Mouse (Mus musculus) brain, embryonic 14.5 days (tissue): ENCODE measurements around the gene Napsa.

Experiments used
- CTCF ChIP-seq: fragments of 200-500 bp; IDR thresholded peaks from 2 replicates; pipeline ENCODE4 v1.5.1; 2012; ENCODE audit warnings: inconsistent platforms, mild to moderate bottlenecking, moderate library complexity, borderline replicate concordance; ENCODE audit not compliant: insufficient read depth, insufficient read length; ENCODE audit errors: extremely low read depth
- POLR2A ChIP-seq: fragments of 200-500 bp; IDR thresholded peaks from 2 replicates; pipeline ENCODE4 v1.6.1; 2012; ENCODE audit warnings: mild to moderate bottlenecking, inconsistent platforms, borderline replicate concordance; ENCODE audit not compliant: poor library complexity, insufficient read depth, insufficient read length, severe bottlenecking; ENCODE audit errors: extremely low read depth

- no peak for TF ChIP-seq POLR2A
- TF ChIP-seq CTCF, result no peak
These were observed 20.9 kb upstream of the Napsa start for GRCm38 (mm10) chr7:44551301-44551700.
